Mouse (Mus musculus) right cerebral cortex, postnatal 25 days (tissue): ENCODE data around the gene Ift88.

ENCODE experiments used
- DNase-seq: peaks from one replicate; pipeline ENCODE4 v3.0.0; 2022

Gene Ift88

GRCm38 (mm10) chr14:57423432-57424211, at the start of gene Ift88:
Gene Ift88, plus strand, starts transcription at chr14:57424062.
- peak; percentile 96 for DNase-seq

DNA sequence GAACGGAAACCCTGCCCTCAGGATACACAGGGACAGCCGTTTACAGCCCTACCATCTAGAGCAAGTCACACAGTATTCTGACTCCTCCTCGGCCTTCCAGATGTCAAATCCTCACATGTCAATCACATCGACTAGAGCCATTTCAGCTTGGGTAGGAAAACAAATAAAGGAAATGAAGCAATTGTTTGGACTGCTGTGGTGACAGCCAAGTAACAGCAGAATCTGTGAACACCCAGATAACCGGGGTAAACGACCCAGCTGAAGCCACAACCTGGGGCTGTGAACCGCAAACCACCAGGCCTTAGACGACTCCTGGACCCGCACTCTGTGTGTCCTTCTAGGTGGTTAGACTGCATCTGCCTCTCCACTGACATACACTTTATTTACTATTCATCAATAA, 48.7 kb upstream of the Ift88 start:
- no peak for DNase-seq

DNA sequence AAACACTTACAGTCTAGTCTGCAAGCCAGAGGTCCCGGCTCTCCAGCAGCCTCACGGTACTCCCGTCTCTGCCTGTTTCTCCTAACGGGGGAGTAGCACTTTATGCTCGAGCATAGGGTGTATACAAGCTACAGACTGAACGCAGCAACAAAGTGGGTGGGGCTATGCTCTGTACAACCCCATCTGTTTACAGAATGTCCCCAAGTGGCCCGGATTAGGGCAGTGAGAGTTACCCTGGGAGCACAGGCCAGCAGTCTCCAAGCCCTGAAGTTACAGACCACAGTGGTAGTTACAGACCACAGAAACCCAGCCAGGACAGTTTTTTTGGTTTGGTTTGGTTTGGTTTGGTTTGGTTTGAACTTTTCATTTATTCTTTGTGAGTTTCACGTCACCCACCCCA, 47.8 kb upstream of the Ift88 start:
- no peak for DNase-seq

- no peak for DNase-seq
Observed at GRCm38 (mm10) chr14:57376956-57377355, 46.9 kb upstream of the Ift88 start.

- DNase-seq, result no peak
Observed at GRCm38 (mm10) chr14:57377531-57377930, 46.3 kb upstream of the Ift88 start.

- DNase-seq, result no peak
Observed at GRCm38 (mm10) chr14:57385667-57386066, 38.2 kb upstream of the Ift88 start.

GRCm38 (mm10) chr14:57386758-57387561, 36.9 kb upstream of the Ift88 start:
- no peak for DNase-seq

DNA sequence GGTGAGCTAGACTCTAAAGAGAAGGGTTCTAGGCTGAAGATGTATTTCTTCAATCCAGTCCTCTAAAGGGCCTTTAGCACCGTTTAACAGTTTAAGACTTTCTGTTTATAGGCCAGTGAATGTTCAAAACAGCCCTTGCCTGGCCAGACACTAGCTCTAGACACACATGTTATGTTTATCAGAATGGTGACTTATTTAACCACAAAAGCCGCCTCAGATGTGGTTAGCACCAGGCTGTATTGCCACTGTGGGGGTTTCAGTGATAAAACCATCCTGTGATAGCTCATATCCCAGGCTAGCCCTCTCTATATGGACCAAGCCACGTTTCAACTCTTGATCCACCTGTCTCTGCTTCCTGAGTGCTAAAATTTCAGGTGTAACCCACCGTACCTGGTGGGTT, 32.2 kb upstream of the Ift88 start:
- DNase-seq, result no peak

GRCm38 (mm10) chr14:57392278-57392677, 31.6 kb upstream of the Ift88 start:
- no peak for DNase-seq

DNA sequence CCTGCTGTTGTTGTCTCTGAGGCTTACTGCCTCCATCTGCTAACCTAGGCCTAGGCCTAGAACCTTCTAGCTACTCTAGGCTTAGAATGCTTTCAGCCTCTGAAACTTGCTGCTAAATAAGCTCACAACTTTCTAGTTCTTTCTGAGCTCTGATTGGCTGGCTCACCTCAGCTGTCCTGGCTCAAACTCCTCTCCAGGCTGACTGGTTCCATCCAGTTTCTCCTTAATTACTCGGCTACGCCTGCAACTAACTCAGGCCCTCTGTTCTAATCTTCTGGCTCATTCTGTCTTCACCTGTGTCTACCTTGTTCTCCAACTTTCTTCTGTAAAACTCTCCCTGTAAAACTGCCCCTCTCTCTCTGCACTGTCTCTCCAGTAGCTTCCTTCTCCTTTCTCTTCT, 28.4 kb upstream of the Ift88 start:
- no peak for DNase-seq

GRCm38 (mm10) chr14:57397221-57397620, 26.6 kb upstream of the Ift88 start:
- no peak for DNase-seq

DNA sequence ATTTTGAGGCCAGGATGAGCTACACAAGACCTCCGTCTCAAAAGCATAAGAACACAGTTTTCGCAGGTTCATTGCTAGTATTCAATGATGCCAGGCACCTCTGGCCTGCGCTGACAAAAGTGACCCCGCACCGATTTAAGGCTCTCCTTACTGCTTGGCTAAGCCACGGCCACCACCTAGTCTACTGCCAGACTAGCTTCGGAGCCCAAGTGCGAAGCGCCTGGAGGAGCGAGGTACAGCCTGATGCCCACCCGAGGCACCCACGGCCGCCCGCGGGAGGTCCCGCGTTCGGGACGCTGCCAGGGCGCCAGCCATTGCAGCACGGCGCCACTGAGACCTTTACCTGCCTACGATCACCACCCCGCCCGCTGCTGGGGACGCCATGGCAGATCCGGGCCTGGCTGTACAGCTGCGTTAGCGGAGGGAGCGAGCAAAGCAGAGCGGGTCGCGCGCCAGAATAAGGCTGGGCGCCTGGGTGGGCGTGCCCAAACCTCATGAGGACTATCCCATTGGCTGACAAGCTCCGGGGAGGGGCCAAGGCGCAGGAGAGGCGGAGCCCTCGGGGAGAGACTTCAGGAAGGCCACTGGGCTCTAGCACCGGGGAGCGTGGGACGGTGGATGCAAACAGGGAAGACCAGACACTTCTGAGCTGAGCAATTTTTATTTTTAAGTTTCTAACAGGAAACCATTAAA, 25.7 kb upstream of the Ift88 start, which contains the start of gene Cryl1:
TSS of gene Cryl1 (minus strand) at position 465 of the 693 bp plus-strand sequence.
- peak; percentile 94 for DNase-seq

- peak; percentile 23 for DNase-seq
Observed at GRCm38 (mm10) chr14:57398813-57399427, 24.9 kb upstream of the Ift88 start.

- no peak for DNase-seq
Observed at GRCm38 (mm10) chr14:57402815-57403214, 21.0 kb upstream of the Ift88 start.

DNA sequence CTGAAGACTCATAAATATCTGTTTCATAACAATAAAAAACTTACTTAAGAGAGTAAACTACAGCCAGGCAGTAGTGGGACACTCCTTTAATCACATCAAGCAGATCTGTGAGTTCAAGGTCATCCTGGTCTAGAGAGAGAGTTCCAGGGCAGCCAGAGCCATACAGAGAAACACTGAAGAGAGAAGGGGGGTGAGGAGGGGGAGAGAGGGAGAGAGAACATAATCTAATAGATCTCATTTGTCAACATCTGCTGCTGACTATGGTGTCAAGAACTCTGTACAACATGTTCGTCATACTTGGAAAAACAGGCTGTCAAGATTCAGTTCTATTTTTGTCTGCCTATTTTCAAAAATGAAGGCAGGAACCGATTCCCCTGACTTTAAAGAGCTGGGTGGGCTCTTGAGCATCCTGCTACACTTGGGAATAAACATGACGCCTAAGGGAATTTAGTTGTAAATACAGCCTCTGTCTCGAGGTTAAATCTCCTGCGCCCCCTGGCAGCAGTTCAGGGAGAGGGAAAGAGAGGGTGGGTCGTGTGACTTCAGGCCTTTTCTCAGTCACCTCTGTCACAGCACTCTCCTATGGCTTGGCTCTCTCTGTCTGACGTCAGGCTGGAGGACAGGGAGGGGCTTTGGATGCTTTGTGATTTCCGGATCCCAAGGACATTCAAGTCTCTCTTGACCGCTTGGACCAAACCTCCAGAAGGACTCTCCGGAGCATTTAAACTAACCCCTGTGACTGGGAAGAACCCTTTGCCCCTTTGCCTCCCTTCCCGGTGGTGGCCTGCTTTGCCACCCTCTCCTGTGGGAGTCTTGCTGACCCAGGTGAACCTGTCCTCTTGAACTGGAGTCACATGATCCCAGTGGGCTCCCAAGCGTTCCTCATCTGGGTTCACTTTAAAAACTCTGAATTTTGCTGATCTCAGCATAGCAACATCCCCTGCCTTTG, 16.5 kb upstream of the Ift88 start:
- no peak for DNase-seq

DNA sequence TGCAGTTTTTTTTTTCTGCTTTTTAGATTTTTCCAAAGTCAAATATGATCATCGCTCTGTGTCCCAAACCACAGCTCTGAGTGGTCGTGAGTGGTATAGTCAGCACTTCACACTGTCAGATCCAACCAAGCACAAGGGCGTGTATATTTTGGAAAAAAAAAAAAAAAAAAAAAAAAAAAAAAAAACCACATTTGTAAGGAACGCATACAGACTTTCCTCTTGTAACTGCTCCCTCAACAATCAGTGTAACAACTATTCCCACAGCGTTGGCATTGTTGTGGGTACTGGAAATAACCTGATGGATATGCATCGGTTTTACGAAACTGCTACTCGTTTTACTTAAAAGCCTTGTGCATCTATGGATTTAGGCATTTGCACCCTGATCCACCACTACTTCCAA, 15.8 kb upstream of the Ift88 start:
- DNase-seq, result no peak

DNA sequence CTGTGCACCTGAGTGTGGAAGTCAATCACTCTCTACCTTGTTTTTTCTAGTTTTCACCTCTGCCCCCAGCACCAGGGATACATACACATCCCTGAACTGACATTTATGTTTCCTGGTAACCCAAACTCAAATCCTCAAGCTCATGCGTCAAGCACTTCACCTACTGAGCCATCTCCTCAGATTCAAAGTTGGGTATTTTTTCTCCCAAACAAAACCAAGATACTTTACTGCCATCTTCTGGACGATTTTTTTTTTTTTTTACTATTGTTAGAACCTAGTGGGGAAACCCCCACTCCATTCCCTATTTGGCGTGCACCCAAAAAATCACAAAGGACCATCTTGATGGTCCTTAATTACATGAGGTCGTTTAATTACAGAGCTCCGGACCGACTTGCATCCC, 14.8 kb upstream of the Ift88 start:
- no peak for DNase-seq

GRCm38 (mm10) chr14:57412166-57412565, 11.7 kb upstream of the Ift88 start:
- no peak for DNase-seq

GRCm38 (mm10) chr14:57417187-57417586, 6.7 kb upstream of the Ift88 start:
- no peak for DNase-seq

DNA sequence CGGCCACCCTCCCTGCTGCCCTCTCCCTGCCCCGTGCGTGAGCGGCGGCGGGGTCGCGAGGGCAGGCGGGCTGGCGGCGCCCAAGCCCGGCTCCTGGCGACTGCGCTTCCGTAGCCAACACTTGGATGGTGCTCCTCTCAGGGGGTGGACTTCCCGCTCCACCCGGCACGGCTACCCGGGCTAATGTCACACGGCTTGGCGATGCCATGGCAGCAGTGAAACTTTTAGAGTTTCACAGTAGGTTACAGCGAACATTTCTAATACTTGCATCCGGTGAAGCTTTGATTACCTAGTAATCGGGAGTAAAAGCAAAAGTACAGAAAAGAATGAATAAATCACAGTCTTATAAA, 325 bp downstream of the Ift88 start:
- DNase-seq, result no peak

GRCm38 (mm10) chr14:57430451-57430850, 6.6 kb downstream of the Ift88 start:
- no peak for DNase-seq

DNA sequence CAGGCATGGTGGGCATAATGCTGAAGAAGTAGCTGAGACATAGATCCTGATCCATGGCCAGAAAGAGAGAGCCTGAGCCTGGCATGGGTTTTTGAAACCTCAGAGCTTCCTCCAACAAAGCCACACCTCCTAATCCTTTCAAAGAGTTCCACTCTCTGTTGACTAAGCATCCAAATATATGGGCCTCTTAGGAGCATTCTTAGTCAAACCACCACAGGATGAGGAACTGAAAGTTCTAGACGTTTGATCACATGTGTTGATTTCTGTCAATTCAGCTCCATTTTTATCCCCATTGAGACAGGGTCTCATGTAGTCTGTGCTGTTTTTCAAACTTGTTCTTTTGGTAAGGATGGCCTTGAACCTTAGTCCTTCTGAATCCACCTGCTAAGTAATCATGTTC, 28.7 kb downstream of the Ift88 start:
- no peak for DNase-seq
